Mouse (Mus musculus) small intestine, adult 2 months (tissue): Measurements from ENCODE around the gene Tmem128.

Experiments
- CTCF ChIP-seq: fragments of 200-500 bp; IDR thresholded peaks from 2 replicates; pipeline ENCODE4 v1.5.1; 2012; ENCODE audit warnings: low read depth, mild to moderate bottlenecking, control low read depth, inconsistent platforms, low read length, moderate library complexity, mixed read lengths; ENCODE audit not compliant: insufficient replicate concordance, insufficient read length; ENCODE audit errors: extremely low read depth
- POLR2A ChIP-seq: fragments of 200-500 bp; IDR thresholded peaks from 2 replicates; pipeline ENCODE4 v1.6.1; 2012; ENCODE audit warnings: low read depth, mild to moderate bottlenecking, control low read depth, inconsistent platforms, low read length, moderate library complexity

DNA sequence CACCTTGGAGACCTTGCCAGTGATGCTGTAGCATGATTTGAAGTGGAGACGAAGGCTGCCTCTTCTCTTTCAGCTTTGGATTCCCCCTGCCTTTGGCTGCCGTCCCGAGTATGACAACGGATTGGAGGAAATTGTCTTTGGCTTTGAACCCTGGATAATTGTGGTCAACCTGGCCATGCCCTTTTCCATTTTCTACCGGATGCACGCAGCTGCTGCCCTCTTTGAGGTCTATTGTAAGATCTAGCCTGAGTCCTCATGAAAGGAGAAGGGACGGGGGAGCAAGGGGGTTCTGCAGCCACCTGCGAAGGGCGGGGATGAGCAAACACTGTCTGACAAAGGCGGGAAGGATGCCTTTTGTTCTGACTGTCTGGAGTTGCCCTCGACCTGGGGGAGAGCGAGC lies 42.7 kb downstream of the Tmem128 start:
- no peak for TF ChIP-seq POLR2A
- TF ChIP-seq CTCF = no peak
